Mouse (Mus musculus) embryonic fibroblast, embryonic 13.5 days (primary cell): ENCODE measurements at regions not wholly inside any gene's neighbourhood (a gene's known extent, or its start where the extent isn't known, plus 50 kb on each side); places are given as distances from the start of the nearest gene placed in this dataset.

Experiments used
- H3K27ac ChIP-seq: 2 replicates; pipeline ENCODE4 v1.5.1; 2012; ENCODE audit warnings: low read length, control low read depth, inconsistent platforms; ENCODE audit not compliant: insufficient read depth
- H3K4me1 ChIP-seq: 2 replicates; pipeline ENCODE4 v1.6.1; 2011; ENCODE audit warnings: low read length; ENCODE audit not compliant: control insufficient read depth, insufficient read depth
- H3K4me3 ChIP-seq: 2 replicates; pipeline ENCODE4 v1.5.1; 2011; ENCODE audit warnings: mild to moderate bottlenecking, control low read depth, low read length; ENCODE audit not compliant: insufficient read depth
- CTCF ChIP-seq: IDR thresholded peaks from 2 replicates; pipeline ENCODE4 v1.5.1; 2011; ENCODE audit warnings: mild to moderate bottlenecking, control low read depth, low read length, moderate library complexity, borderline replicate concordance; ENCODE audit not compliant: insufficient read depth
- POLR2A ChIP-seq: IDR thresholded peaks from 2 replicates; pipeline ENCODE4 v1.6.1; 2011; ENCODE audit warnings: low read depth, mild to moderate bottlenecking, control low read depth, low read length, moderate library complexity

DNA sequence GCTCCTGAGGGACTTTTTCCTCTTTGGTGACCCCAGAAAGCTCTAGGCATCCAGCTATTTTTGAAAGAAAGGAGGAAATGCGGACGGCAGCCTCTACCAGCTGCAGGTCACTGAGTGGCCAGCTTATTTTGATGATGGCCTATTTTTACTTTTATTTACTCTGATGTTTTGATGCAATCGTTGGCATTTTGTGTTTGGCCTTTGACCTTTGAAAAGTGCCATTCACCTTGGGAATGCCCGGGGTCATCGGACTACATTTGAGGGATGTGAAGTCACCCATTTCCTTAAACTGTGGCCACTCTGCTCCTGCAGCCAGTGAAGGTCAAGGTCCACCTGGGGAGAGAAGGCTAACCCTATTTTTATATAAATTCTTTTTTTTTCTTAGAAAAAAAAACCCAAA, 186.8 kb upstream of the Zfp618 start:
- Histone ChIP-seq H3K4me1 (no peaks in the 10 kb centered on the region), H3K4me3 (no peak overlapping the region), H3K27ac (no peak overlapping the region)
- TF ChIP-seq CTCF: no peak
- no peak for TF ChIP-seq POLR2A

DNA sequence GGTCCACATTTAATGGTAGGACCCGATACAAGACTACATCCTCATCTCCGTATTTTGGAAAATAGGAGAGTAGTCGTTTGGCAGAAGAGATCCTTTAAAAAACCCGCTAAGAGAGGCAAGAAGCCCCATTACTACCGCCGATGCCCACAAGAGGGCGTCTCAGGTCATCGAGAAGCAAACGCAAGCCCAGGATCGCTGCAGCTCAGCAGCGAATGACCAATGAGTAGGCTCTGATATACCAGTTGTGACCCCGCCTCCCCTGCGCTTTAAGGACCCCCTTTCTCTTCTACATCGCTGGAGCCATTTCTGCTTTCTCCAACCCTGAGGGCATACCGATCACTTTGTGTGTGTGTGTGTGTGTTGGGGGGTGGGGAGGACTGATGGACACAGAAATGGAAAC, 185.0 kb upstream of the Zfp618 start:
- no peak for TF ChIP-seq POLR2A
- peak; percentile 90 for TF ChIP-seq CTCF
- Histone ChIP-seq H3K4me1 (no peaks in the 10 kb centered on the region), H3K27ac (no peak overlapping the region), H3K4me3 (peak overlapping the region; percentile 30)

DNA sequence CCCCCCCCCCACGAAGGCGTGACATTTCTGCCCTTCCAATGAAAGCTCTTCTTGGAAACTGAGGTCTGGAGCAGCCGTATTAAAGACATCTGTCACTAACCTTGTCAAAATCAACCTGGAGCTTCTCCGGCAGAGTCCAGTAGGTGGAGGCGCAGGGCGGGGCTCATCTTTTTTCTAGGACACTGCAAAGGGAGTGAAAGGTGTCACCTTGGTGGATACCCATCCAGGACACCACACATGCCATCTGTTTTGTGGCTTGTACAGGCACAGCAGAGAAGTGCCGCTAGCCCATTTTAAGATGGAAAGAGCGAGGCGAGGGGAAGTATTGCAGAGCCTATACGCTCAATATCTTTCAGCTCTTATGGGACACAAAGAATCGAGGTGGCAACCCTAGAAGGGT, 184.5 kb upstream of the Zfp618 start:
- Histone ChIP-seq H3K4me3 (peak overlapping the region; percentile 30), H3K27ac (no peak overlapping the region), H3K4me1 (no peaks in the 10 kb centered on the region)
- TF ChIP-seq POLR2A (no peak), CTCF (no peak)

DNA sequence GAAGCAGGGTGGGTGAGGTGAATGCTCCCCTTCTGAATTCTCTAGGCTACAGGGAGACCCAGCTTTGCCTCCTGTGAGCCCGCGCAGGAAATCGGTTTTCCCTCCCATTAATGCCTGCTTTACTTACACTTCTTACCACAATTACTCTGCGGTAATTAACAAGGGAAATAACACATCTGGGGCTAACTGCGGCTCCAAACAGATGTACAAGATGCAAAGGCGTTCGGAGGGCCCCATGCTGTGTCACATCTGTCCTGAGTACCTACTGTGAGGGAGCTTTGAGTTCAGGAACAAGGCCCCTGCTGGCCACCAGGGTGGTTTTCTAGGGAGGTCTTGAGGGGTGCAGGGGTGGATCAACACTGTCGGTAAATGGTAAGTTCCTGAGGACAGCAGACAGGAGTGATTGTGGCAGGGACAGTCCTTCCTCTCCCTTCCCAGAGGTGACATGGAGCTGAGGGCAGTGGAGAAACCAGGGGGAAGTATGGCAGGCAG, 184.0 kb upstream of the Zfp618 start:
- TF ChIP-seq POLR2A (no peak), CTCF (no peak)
- Histone ChIP-seq H3K4me1 (no peaks in the 10 kb centered on the region), H3K27ac (no peak overlapping the region), H3K4me3 (no peak overlapping the region)

DNA sequence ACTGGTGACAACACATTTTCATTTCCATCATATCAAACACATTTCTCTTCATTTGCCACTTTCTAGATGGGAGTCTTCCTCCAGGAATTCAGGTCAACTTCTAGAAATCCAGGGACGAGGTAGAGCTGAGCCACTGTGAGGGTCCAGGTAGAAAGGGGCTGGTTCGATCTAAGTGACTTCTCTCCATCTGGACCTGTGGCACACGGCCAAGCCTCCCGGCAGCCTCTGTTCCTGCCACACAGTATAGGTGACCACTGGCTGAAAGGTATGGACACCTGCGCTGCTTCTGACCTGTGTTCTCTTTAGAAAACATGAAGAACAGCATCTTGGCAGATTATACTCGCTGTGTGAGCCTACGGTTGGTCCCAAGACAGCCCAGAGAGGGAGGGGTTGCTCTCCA, 179.7 kb upstream of the Zfp618 start:
- Histone ChIP-seq H3K4me3 (no peak overlapping the region), H3K4me1 (no peaks in the 10 kb centered on the region), H3K27ac (no peak overlapping the region)
- TF ChIP-seq CTCF: no peak
- TF ChIP-seq POLR2A: no peak

DNA sequence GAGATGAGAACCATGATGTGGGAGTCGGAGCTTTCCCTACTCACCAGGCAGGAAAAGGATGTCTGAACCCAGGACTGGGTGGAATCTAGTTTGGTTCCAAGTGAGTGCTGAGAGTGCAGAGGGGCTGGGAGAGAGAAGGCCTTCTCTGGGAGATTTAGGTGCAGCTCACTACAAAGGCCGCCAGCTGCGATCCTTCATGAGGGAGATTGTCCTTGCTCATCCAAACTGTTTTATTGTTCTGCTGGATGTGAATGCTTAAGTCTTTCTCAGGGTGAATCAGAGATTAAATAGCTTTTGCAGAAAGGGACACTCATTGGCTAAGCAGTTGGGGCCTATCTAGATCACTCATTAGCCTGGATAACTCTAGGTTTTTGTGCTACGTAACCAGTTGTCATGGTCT, 175.7 kb upstream of the Zfp618 start:
- Histone ChIP-seq H3K27ac (no peak overlapping the region), H3K4me3 (no peak overlapping the region), H3K4me1 (no peaks in the 10 kb centered on the region)
- no peak for TF ChIP-seq POLR2A
- no peak for TF ChIP-seq CTCF

DNA sequence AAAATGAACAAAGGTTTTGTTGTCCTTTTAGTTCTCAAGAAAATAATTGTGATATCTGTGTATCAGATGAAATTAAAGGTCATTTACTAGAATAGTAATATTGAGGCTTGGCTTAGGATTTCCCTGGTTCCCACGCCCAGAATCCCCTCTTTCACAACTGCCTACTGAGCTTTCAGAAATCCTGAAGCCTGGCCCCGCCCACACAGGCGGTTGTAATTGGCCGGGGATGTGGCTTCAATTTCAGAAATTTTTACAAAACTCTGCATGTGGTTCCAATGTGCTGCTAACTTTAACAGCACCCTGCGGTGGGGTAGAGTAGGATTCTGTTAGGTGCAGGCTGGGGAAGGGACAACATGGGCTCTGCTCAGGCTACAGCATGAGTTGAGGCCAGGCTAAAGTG, 171.8 kb upstream of the Zfp618 start:
- no peaks in the 10 kb centered on the region for H3K4me1 ChIP-seq
- TF ChIP-seq POLR2A (no peak), CTCF (no peak)
- no peak overlapping the region for H3K27ac ChIP-seq
- H3K4me3 ChIP-seq: no peak overlapping the region

DNA sequence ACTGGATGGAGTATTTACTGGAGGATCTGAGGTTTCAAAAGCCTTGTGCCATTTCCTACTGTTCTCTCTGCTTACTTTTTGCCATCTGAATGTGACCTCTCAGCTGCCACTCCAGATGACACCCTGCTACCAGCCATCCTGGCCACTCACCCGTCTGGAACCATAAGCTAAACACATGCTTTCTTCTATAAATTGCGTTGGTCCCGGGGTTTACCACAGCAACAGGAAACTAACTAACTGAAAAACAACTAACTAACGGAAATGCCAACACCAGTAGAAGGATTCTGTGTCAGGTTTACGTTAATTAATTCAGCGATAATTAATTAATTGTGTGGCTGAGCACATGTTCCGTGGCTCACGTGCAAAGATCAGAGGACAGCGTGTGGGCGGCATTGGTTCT, 169.8 kb upstream of the Zfp618 start:
- Histone ChIP-seq H3K27ac (no peak overlapping the region), H3K4me1 (no peaks in the 10 kb centered on the region), H3K4me3 (no peak overlapping the region)
- TF ChIP-seq CTCF (no peak), POLR2A (no peak)

DNA sequence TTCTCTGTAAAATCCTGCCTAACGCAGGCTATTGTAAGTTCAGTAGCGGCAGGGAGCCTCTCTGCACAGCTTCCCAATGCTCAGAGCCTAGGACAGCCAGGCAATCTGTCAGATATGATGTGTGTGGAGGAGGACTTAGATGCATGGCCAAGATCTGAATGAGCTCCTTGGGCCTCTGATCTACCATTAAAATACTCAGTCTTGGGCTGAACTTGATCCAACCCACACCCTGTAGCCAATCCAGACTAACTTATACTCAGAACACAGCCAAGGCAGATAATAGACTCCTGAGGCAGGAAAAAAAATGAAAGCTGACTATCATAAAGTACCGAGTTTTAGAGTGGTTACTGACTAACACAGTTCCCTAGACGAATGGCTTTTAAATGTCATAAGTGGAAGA, 165.4 kb upstream of the Zfp618 start:
- Histone ChIP-seq H3K27ac (no peak overlapping the region), H3K4me1 (no peaks in the 10 kb centered on the region), H3K4me3 (no peak overlapping the region)
- TF ChIP-seq POLR2A (no peak), CTCF (no peak)

DNA sequence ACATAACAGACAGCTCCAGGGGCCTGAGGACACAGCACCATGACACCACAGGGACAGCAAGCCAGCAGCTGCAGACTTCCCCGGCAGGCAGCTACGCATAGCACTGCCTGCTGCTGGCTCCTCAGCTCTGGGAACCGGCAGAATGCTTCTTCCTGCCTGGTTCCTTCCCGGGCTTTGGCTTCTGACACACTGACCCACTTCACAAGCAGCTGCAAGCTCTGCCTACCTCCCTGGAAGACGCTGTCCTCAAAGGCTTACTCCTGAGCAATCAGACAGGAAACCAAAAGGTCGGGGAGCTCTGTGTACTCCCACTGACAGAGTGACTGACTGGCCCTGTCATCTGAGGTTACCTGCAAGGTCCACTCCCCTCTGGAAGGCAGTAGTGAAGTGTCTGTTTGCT, 159.5 kb upstream of the Zfp618 start:
- Histone ChIP-seq H3K4me1 (no peaks in the 10 kb centered on the region), H3K27ac (no peak overlapping the region), H3K4me3 (no peak overlapping the region)
- TF ChIP-seq CTCF: no peak
- no peak for TF ChIP-seq POLR2A

DNA sequence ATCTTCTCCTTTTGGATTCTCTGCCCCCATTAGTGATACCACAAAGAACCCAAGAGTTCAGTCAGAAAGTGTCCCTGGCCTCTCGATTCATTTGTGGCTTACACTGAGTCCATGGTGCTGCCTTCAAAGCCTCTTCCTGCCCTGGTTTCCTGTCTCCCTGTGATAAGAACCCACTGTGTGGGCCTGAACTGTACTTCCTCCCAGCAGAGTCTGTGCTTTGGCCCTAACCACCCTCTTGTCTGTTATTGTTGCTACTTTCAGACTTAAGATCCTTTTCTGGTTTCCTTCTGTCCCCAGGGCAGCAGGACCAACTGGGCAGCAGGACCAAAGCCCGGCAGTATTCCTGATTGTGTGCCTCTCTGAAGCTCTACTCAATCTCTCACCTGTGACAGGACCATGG, 158.6 kb upstream of the Zfp618 start:
- Histone ChIP-seq H3K4me1 (no peaks in the 10 kb centered on the region), H3K27ac (no peak overlapping the region), H3K4me3 (no peak overlapping the region)
- no peak for TF ChIP-seq CTCF
- no peak for TF ChIP-seq POLR2A
